Mouse (Mus musculus) embryonic facial prominence, embryonic 12.5 days (tissue): ENCODE results near the gene Slfn9. TPM values are rescaled to one million over a fixed set of nuclear protein-coding genes. Genes with fewer than 3 reads are reported as not detected.
"Not testable (repeated sequence)": the region's sequence is repeated elsewhere in the genome, so short reads cannot be mapped to it uniquely, and the experiment has no call there.

Experiments
- ATAC-seq: fragments of 200-750 bp; cut with Nextera tagmentation; 2 replicates; pipeline ENCODE4 v1.8.0; 2017; ENCODE audit not compliant: insufficient number of reproducible peaks, insufficient read depth, low FRiP score, low TSS enrichment
- H3K27ac ChIP-seq: fragments of 300-500 bp; sonication (generic); 2 replicates; pipeline ENCODE4 v1.5.1; 2016; ENCODE audit warnings: mild to moderate bottlenecking
- H3K27me3 ChIP-seq: fragments of 300-500 bp; sonication (generic); 2 replicates; pipeline ENCODE4 v1.6.1; 2016; ENCODE audit warnings: mild to moderate bottlenecking, moderate library complexity
- H3K36me3 ChIP-seq: fragments of 300-500 bp; sonication (generic); 2 replicates; pipeline ENCODE4 v1.6.1; 2016; ENCODE audit warnings: mild to moderate bottlenecking
- H3K4me1 ChIP-seq: fragments of 300-500 bp; sonication (generic); 2 replicates; pipeline ENCODE4 v1.6.1; 2016
- H3K4me2 ChIP-seq: fragments of 300-500 bp; sonication (generic); replicated peaks from 2 replicates; pipeline ENCODE4 v1.6.1; 2016; ENCODE audit warnings: mild to moderate bottlenecking, moderate library complexity
- H3K4me3 ChIP-seq: fragments of 300-500 bp; sonication (generic); 2 replicates; pipeline ENCODE4 v1.5.1; 2016; ENCODE audit warnings: mild to moderate bottlenecking
- H3K9ac ChIP-seq: fragments of 300-500 bp; sonication (generic); 2 replicates; pipeline ENCODE4 v1.6.1; 2016; ENCODE audit warnings: mild to moderate bottlenecking, moderate library complexity
- H3K9me3 ChIP-seq: fragments of 300-500 bp; sonication (generic); 2 replicates; pipeline ENCODE4 v1.6.1; 2016; ENCODE audit warnings: mild to moderate bottlenecking, moderate library complexity
- WGBS: fragments of 180-500 bp; shearing (Covaris S2); methylation state at CpG from one replicate; pipeline ENCODE4 v1.1.7; 2016; 5-methylcytosine and 5-hydroxymethylcytosine counted together
- microRNA-seq: library from miRNA; unstranded; fragments of <30 nt; microRNA quantifications from one replicate; pipeline ENCODE4, GENCODE M21; 2017
- polyA plus RNA-seq: library from polyadenylated mRNA; unstranded; fragments of >200 nt; fragmentation: Nextera tagmentation; extraction: Ambion mirVana; gene quantifications from 2 replicates; pipeline ENCODE4 v1.2.1, GENCODE M21; 2016

Gene Slfn9
- polyA plus RNA-seq, 1 experiment from 2014 or later: 18.1 TPM

DNA sequence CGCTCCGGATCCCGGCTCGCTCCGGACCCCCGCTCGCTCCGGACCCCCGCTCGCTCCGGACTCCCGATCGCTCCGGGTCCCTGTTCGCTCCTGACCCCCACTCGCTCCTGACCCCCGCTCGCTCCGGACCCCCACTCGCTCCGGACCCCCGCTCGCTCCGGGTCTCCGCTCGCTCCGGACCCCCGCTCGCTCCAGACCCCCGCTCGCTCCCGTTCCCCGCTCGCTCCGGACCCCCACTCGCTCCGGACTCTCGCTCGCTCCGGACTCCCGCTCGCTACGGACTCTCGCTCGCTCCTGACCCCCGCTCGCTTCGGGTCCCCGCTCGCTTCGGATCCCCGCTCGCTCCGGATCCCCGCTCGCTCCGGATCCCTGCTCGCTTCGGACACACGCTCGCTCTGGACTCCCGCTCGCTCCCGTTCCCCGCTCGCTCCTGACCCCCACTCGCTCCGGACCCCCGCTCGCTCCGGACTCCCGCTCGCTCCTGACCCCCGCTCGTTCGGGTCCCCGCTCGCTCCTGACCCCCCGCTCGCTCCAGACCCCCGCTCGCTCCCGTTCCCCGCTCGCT lies 61.2 kb downstream of the Slfn9 start:
- peak overlapping the region; percentile 47 for H3K4me3 ChIP-seq
- H3K9ac ChIP-seq, H3K9me3 ChIP-seq, H3K27ac ChIP-seq, H3K36me3 ChIP-seq, ATAC-seq, H3K4me1 ChIP-seq: not testable (repeated sequence)
- WGBS: 2% methylated on average over 84 of the region's 85 CpGs
- H3K27me3 ChIP-seq: peaks cover 57% of the 10 kb centered on the region
- peak overlapping the region; percentile 94 for H3K4me2 ChIP-seq

DNA sequence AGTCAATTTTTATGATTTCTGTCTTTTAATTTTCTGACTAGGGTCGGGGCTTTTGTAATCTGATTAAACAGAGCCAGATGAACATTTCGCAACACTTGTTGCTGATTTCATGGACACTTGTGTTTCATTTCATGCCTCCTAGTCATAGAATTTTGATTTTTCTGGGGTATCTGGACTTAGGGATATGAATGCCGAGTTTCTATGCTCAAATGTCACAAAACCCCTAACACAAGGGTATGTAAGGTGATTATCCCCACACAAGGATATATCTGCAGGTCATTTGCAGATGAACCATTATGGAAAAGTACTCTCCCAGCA lies 62.0 kb downstream of the Slfn9 start:
- Histone ChIP-seq H3K27me3 (peaks cover 54% of the 10 kb centered on the region), H3K27ac (no peak overlapping the region), H3K4me1 (no peaks in the 10 kb centered on the region), H3K4me2 (no peak overlapping the region), H3K9ac (no peak overlapping the region), H3K4me3 (no peak overlapping the region), H3K36me3 (no peaks in the 10 kb centered on the region), H3K9me3 (no peaks in the 10 kb centered on the region)
- no peak for ATAC-seq
- WGBS: 45% methylated on average over 3 of the region's 3 CpGs

GRCm38 (mm10) chr11:82928897-82929632 lies 62.6 kb downstream of the Slfn9 start:
- Histone ChIP-seq H3K36me3 (no peaks in the 10 kb centered on the region), H3K27me3 (peaks cover 49% of the 10 kb centered on the region), H3K9ac (no peak overlapping the region), H3K27ac (no peak overlapping the region), H3K9me3 (no peaks in the 10 kb centered on the region), H3K4me3 (no peak overlapping the region), H3K4me1 (no peaks in the 10 kb centered on the region), H3K4me2 (no peak overlapping the region)
- ATAC-seq: no peak
- WGBS: 31% methylated on average over 20 of the region's 20 CpGs

Small RNA genes lying within 50 kb of the gene (microRNA-seq; reads per million reads assigned to microRNA genes)
- gene Gm27598 (not detected), gene Mir7679 (not detected)

Other genes starting within 250 kb of the Slfn9 start
- gene Cct6b, start 227.5 kb downstream of the Slfn9 start, polyA plus RNA-seq: 0.41 and 0.45 TPM in 2 replicates
- gene Zfp830, start 227.5 kb downstream of the Slfn9 start, polyA plus RNA-seq: 38.9 and 43.1 TPM in 2 replicates
- gene Lig3, start 210.7 kb downstream of the Slfn9 start, polyA plus RNA-seq: 45.6 and 46.8 TPM in 2 replicates
- gene Rffl, start 120.6 kb downstream of the Slfn9 start, polyA plus RNA-seq: 12.7 and 12.8 TPM in 2 replicates
- 11.0 and 11.3 TPM in 2 replicates for gene Rad51d, start 101.2 kb downstream of the Slfn9 start, polyA plus RNA-seq
- gene Fndc8, start 99.7 kb downstream of the Slfn9 start, polyA plus RNA-seq: 0.19 and 0.31 TPM in 2 replicates
- 39.0 and 42.5 TPM in 2 replicates for gene Nle1, start 83.4 kb downstream of the Slfn9 start, polyA plus RNA-seq
- 8.2 and 8.6 TPM in 2 replicates for gene Unc45b, start 81.3 kb downstream of the Slfn9 start, polyA plus RNA-seq
- 1.2 and 1.3 TPM in 2 replicates for gene Slfn5, start 40.5 kb downstream of the Slfn9 start, polyA plus RNA-seq
- gene Slfn8, start 29.0 kb upstream of the Slfn9 start, polyA plus RNA-seq: 0.20 and 0.64 TPM in 2 replicates
- 1.6 and 1.7 TPM in 2 replicates for gene Slfn2, start 73.3 kb upstream of the Slfn9 start, polyA plus RNA-seq
- 0.12 TPM in 1 of 2 replicates, not detected in the other for gene Slfn1, start 125.0 kb upstream of the Slfn9 start, polyA plus RNA-seq
- not detected in 2 replicates for gene Slfn4, start 183.4 kb upstream of the Slfn9 start, polyA plus RNA-seq
- gene Slfn3, start 199.5 kb upstream of the Slfn9 start, polyA plus RNA-seq: 1.8 and 2.4 TPM in 2 replicates